Mouse (Mus musculus): ENCODE measurements at regions not wholly inside any gene's neighbourhood (a gene's known extent, or its start where the extent isn't known, plus 50 kb on each side); places are given as distances from the start of the nearest gene placed in this dataset.

DNA sequence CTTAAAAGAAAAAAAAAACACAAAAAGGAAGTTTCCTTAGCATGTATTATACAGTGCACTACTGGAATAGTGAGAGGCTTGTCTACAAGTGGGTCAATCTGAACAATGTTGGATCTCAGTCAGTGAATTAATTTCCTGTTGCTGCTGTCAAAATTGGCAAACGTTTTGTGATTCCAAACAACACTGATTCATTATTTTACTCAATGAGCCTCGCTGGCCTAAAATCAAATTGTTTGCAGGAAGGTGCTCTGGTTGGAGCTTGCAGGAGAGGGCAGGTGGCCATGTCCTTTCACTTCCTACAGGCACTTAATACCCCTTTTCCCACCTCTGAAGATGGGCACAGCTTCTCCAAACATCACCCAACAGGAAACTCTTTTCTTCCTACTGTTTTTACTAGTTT, 226.3 kb upstream of the Bche start:
- peak; percentile 13 to 45 for DNase-seq (ENCODE audit: low spot score in 2 of 2)
- TF ChIP-seq CTCF (conservative IDR thresholded peaks at IDR 0.05) = no peak
- Histone ChIP-seq H3K4me3 (no peak overlapping the region), H3K27ac (peak overlapping the region; percentile 46; the same call in 1 of the 2 replicates)

DNA sequence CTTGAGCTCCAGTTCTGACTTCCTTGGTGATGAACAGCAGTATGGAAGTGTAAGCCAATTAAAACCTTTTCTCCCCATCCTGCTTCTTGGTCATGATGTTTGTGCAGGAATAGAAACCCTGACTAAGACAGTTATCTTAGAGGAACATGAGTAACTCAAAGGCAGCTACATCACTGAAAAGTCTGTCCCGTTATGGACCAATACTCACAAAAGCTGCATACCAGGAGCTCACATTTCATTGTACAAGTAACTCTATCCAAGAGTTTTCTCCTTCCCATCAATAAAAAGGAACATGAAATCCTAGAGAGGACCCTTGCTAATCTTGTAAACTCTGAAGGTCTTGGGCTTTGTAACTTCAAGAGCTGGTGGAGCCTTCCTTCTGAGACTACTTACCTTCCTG, 224.0 kb upstream of the Bche start:
- Histone ChIP-seq H3K4me3 (no peak overlapping the region), H3K27ac (no peak overlapping the region)
- no peak for TF ChIP-seq CTCF (conservative IDR thresholded peaks at IDR 0.05)
- DNase-seq (ENCODE audit: low spot score in 2 of 2) = no peak

Data from layer of hippocampus, adult 2 months (tissue).